Mouse (Mus musculus) E14TG2a.4 (cell line): ENCODE results near the gene Gm49630.
"Not testable (repeated sequence)": the region's sequence is repeated elsewhere in the genome, so short reads cannot be mapped to it uniquely, and the experiment has no call there.

ENCODE experiments used
- CTCF ChIP-seq: conservative IDR thresholded peaks from 2 replicates; pipeline ENCODE4 v1.5.1; 2014; ENCODE audit warnings: low read length
- NANOG ChIP-seq: IDR thresholded peaks from 2 replicates; pipeline ENCODE4 v1.6.1; 2014; ENCODE audit warnings: borderline replicate concordance, low read length, mixed read lengths

DNA sequence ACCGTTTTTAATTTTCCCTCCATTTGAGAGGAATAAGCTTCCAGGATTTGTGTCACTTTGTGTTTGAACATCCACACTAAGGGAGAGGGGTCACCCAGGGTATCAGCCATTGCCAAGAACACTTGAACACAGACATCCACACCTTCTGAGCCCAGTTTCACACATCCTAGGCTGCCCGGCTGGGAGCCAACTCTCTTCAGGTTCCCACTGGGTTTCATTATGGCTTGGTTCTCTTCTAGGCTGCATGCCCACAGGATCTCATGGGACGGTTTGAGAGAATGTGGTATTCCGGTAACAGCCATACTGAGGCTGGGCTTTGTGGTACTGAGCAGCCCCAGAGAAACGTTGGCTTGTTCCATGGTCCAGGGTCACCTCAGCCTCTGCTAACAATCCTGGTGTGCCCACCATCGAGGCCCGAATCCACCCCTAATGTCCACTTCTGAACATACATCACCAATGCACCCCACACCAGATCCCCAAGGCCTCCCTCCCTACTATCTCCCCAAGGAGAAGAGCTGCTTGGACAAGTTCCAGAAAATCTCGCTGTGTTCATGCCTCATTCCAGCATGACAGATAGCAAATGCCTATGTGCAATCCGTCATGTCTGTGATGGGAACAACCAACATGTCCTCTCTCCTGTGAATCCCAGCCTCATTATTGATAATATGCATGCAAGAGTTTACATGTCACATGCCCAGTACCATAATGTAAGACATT is 10.9 kb downstream of the Gm49630 start:
- TF ChIP-seq CTCF, NANOG: not testable (repeated sequence)
